Mouse (Mus musculus): Measurements from ENCODE around the gene Cfap73. TPM values are rescaled to one million over a fixed set of nuclear protein-coding genes. Genes with fewer than 3 reads are reported as not detected.

Cfap73 gene
- polyA plus RNA-seq, 1 experiment from 2014 or later, result 0.71 TPM

- 0 out of 2 replicates have a peak, but pooled peaks cover 5% of the 10 kb centered on the region for H3K36me3 ChIP-seq
- peak within 1 kb of the TSS; percentile 74 for H3K27ac ChIP-seq (replicated peaks)
- peak within 1 kb of the TSS; percentile 79 for H3K9ac ChIP-seq
- peak; percentile 98 for ATAC-seq (ENCODE audit: low FRiP score, low read depth)
- peaks cover 31% of the 10 kb centered on the region for H3K4me1 ChIP-seq (replicated peaks)
- H3K9me3 ChIP-seq, result no peaks in the 10 kb centered on the region
- WGBS, result 0% methylated on average over 35 of the region's 35 CpGs
- H3K4me3 ChIP-seq, result peak within 1 kb of the TSS; percentile 73
- peak within 1 kb of the TSS; percentile 93 for H3K4me2 ChIP-seq
- no peaks in the 10 kb centered on the region for H3K27me3 ChIP-seq
These were observed 45.4 kb downstream of the Cfap73 start, which contains the start of the genes Tpcn1 and Iqcd for GRCm38 (mm10) chr5:120588569-120589094. Tpcn1 (minus strand) TSS chr5:120588673. Iqcd (plus strand) TSS chr5:120589016.

- Histone ChIP-seq H3K4me3 (peak overlapping the region; percentile 73), H3K9me3 (no peaks in the 10 kb centered on the region), H3K36me3 (0 out of 2 replicates have a peak, but pooled peaks cover 8% of the 10 kb centered on the region), H3K4me1 (replicated peaks) (peaks cover 31% of the 10 kb centered on the region), H3K27ac (replicated peaks) (peak overlapping the region; percentile 74), H3K27me3 (no peaks in the 10 kb centered on the region), H3K9ac (peak overlapping the region; percentile 79), H3K4me2 (peak overlapping the region; percentile 93)
- ATAC-seq (ENCODE audit: low FRiP score, low read depth), result no peak
- 2% methylated on average over 24 of the region's 29 CpGs for WGBS
These were observed 46.0 kb downstream of the Cfap73 start for GRCm38 (mm10) chr5:120587940-120588568.

- Histone ChIP-seq H3K27ac (replicated peaks) (peak overlapping the region; percentile 74), H3K27me3 (no peaks in the 10 kb centered on the region), H3K36me3 (0 out of 2 replicates have a peak, but pooled peaks cover 8% of the 10 kb centered on the region), H3K9me3 (no peaks in the 10 kb centered on the region), H3K4me2 (peak overlapping the region; percentile 93), H3K4me1 (replicated peaks) (peaks cover 31% of the 10 kb centered on the region), H3K9ac (peak overlapping the region; percentile 79), H3K4me3 (peak overlapping the region; percentile 73)
- ATAC-seq (ENCODE audit: low FRiP score, low read depth), result no peak
- WGBS, result 35% methylated on average over 9 of the region's 9 CpGs
These were observed 46.5 kb downstream of the Cfap73 start for GRCm38 (mm10) chr5:120587616-120587926.

- Histone ChIP-seq H3K4me3 (peak overlapping the region; percentile 73), H3K36me3 (0 out of 2 replicates have a peak, but pooled peaks cover 8% of the 10 kb centered on the region), H3K4me1 (replicated peaks) (peaks cover 31% of the 10 kb centered on the region), H3K27me3 (no peaks in the 10 kb centered on the region), H3K9me3 (no peaks in the 10 kb centered on the region), H3K27ac (replicated peaks) (peak overlapping the region; percentile 74), H3K9ac (peak overlapping the region; percentile 79; the same call in 1 of the 2 replicates), H3K4me2 (peak overlapping the region; percentile 93)
- 12% methylated on average over 17 of the region's 17 CpGs for WGBS
- ATAC-seq (ENCODE audit: low FRiP score, low read depth), result no peak
These were observed 47.1 kb downstream of the Cfap73 start for GRCm38 (mm10) chr5:120586741-120587615.

GRCm38 (mm10) chr5:120584968-120585367 lies 49.1 kb downstream of the Cfap73 start:
- no peaks in the 10 kb centered on the region for H3K27me3 ChIP-seq
- 42% methylated on average over 15 of the region's 15 CpGs for WGBS
- H3K9ac ChIP-seq, result no peak overlapping the region
- H3K27ac ChIP-seq (replicated peaks), result no peak overlapping the region
- no peak for ATAC-seq (ENCODE audit: low FRiP score, low read depth)
- H3K36me3 ChIP-seq, result 0 out of 2 replicates have a peak, but pooled peaks cover 8% of the 10 kb centered on the region
- H3K4me3 ChIP-seq, result no peak overlapping the region
- peaks cover 36% of the 10 kb centered on the region for H3K4me1 ChIP-seq (replicated peaks)
- no peaks in the 10 kb centered on the region for H3K9me3 ChIP-seq
- no peak overlapping the region for H3K4me2 ChIP-seq

GRCm38 (mm10) chr5:120583511-120583910 lies 50.5 kb downstream of the Cfap73 start:
- Histone ChIP-seq H3K27me3 (no peaks in the 10 kb centered on the region), H3K4me3 (no peak overlapping the region), H3K9me3 (no peaks in the 10 kb centered on the region), H3K27ac (replicated peaks) (no peak overlapping the region), H3K9ac (no peak overlapping the region), H3K4me1 (replicated peaks) (peaks cover 44% of the 10 kb centered on the region), H3K4me2 (no peak overlapping the region), H3K36me3 (0 out of 2 replicates have a peak, but pooled peaks cover 8% of the 10 kb centered on the region)
- 94% methylated on average over 4 of the region's 4 CpGs for WGBS
- ATAC-seq (ENCODE audit: low FRiP score, low read depth), result no peak

GRCm38 (mm10) chr5:120582002-120582401 lies 52.0 kb downstream of the Cfap73 start:
- Histone ChIP-seq H3K4me3 (no peak overlapping the region), H3K9me3 (no peaks in the 10 kb centered on the region), H3K4me2 (no peak overlapping the region), H3K4me1 (replicated peaks) (peaks cover 39% of the 10 kb centered on the region), H3K9ac (no peak overlapping the region), H3K27ac (replicated peaks) (no peak overlapping the region), H3K27me3 (no peaks in the 10 kb centered on the region), H3K36me3 (0 out of 2 replicates have a peak, but pooled peaks cover 8% of the 10 kb centered on the region)
- 76% methylated on average over 9 of the region's 9 CpGs for WGBS
- ATAC-seq (ENCODE audit: low FRiP score, low read depth), result no peak

GRCm38 (mm10) chr5:120579898-120580626 lies 54.0 kb downstream of the Cfap73 start:
- Histone ChIP-seq H3K4me3 (no peak overlapping the region), H3K27me3 (no peaks in the 10 kb centered on the region), H3K4me2 (no peak overlapping the region), H3K9ac (no peak overlapping the region), H3K9me3 (no peaks in the 10 kb centered on the region), H3K36me3 (0 out of 2 replicates have a peak, but pooled peaks cover 8% of the 10 kb centered on the region), H3K4me1 (replicated peaks) (peaks cover 28% of the 10 kb centered on the region), H3K27ac (replicated peaks) (peak overlapping the region; percentile 18; the same call in 1 of the 2 replicates)
- 0 out of 2 replicates have a peak, but pooled peaks have one; percentile 28 for ATAC-seq (ENCODE audit: low FRiP score, low read depth)
- 71% methylated on average over 26 of the region's 26 CpGs for WGBS

DNA sequence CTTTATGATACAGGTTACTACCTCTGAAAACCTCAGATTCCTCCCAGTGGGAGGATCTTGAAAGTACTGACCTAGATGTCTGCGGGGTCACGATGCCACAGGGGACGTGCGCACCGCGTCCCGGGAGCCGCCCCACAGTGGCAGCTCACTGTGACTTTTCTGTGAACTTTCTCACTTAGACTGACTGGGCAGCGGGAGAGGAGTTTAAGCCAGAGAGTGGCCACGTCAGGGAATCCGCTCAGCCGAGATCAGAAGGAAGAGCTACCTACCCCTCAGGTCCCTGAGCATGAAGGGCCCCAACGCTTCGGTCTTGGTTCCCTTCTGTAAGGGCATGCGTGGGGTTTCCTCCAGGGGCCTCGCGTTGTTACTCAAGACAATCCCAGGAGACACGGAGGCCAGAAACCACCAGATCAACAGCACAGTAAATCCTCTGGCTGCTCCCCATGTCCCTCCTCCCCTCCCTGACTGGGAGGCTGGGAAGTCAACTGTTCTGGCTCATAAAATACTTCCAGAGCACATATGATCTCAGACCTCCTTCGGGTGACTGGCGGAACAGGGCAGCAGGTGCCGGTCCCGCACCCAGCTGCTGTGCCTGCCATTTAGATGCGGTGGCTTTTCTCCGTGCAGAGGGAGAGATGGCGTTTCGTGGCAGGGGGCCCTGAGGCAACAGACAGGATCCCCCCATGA lies 54.7 kb downstream of the Cfap73 start:
- peaks cover 25% of the 10 kb centered on the region for H3K4me1 ChIP-seq (replicated peaks)
- 0 out of 2 replicates have a peak, but pooled peaks have one; percentile 36 for ATAC-seq (ENCODE audit: low FRiP score, low read depth)

DNA sequence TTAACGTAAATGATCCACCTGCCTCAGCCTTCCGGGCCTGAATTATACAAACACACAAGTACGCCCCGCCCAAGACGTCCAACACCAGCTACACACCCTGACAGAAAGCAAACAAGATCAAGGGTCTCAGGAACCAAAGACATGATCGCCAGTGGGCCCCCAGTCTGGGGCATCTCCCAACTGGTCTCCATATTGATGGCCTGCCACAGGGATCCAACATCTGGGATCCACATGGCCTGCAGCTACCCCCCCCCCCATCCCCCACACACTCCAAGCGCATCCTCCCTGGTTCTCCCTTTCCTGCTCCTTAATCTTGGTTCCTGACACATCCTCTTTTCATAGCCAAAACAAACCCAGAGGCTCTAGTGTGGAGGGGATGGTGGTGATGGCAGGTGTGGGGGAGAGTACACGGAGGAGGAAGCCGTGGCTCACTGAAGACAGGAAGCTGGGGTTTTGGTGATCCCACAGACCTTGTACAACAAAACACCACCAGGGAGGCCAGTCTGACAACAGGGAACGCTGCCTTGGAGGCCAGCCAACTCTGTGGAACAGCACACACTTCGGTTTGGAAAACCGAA lies 55.4 kb downstream of the Cfap73 start:
- WGBS, result 56% methylated on average over 12 of the region's 12 CpGs
- Histone ChIP-seq H3K4me2 (no peak overlapping the region), H3K27ac (replicated peaks) (peak overlapping the region; percentile 52), H3K36me3 (0 out of 2 replicates have a peak, but pooled peaks cover 2% of the 10 kb centered on the region), H3K4me1 (replicated peaks) (peaks cover 25% of the 10 kb centered on the region), H3K27me3 (no peaks in the 10 kb centered on the region), H3K9ac (no peak overlapping the region), H3K4me3 (no peak overlapping the region), H3K9me3 (no peaks in the 10 kb centered on the region)
- ATAC-seq (ENCODE audit: low FRiP score, low read depth), result no peak

More for the DNA sequence above, 54.7 kb downstream of the Cfap73 start:
- Histone ChIP-seq H3K9ac (no peak overlapping the region), H3K36me3 (0 out of 2 replicates have a peak, but pooled peaks cover 8% of the 10 kb centered on the region), H3K27me3 (no peaks in the 10 kb centered on the region), H3K27ac (replicated peaks) (peak overlapping the region; percentile 52), H3K9me3 (no peaks in the 10 kb centered on the region), H3K4me2 (no peak overlapping the region), H3K4me3 (no peak overlapping the region)
- WGBS, result 49% methylated on average over 26 of the region's 26 CpGs

Data from hindbrain, embryonic 15.5 days (tissue).